Mouse (Mus musculus) kidney, adult 2 months (tissue): ENCODE results near the gene Acad8. TPM values are rescaled to one million over a fixed set of nuclear protein-coding genes. Genes with fewer than 3 reads are reported as not detected.

Experiments used
- DNase-seq: peaks from one replicate; pipeline ENCODE4 v3.0.0; 2021
- H3K27ac ChIP-seq: fragments of 200-500 bp; 2 replicates; pipeline ENCODE4 v1.5.1; 2012; ENCODE audit warnings: low read depth, low read length, control low read depth, inconsistent platforms; ENCODE audit not compliant: insufficient read depth
- H3K27me3 ChIP-seq: fragments of 200-500 bp; replicated peaks from 2 replicates; pipeline ENCODE4 v1.6.1; 2012; ENCODE audit warnings: mild to moderate bottlenecking, moderate library complexity, low read length, inconsistent platforms; ENCODE audit not compliant: control insufficient read depth, insufficient read depth
- H3K36me3 ChIP-seq: fragments of 200-500 bp; 2 replicates; pipeline ENCODE4 v1.6.1; 2012; ENCODE audit warnings: mild to moderate bottlenecking, moderate library complexity, low read length, inconsistent platforms; ENCODE audit not compliant: control insufficient read depth, insufficient read depth
- H3K4me1 ChIP-seq: fragments of 200-500 bp; 2 replicates; pipeline ENCODE4 v1.6.1; 2011; ENCODE audit warnings: low read length; ENCODE audit not compliant: control insufficient read depth, insufficient read depth
- H3K4me3 ChIP-seq: fragments of 200-500 bp; 2 replicates; pipeline ENCODE4 v1.5.1; 2011; ENCODE audit warnings: mild to moderate bottlenecking, low read depth, low read length, control low read depth; ENCODE audit not compliant: insufficient read depth
- CTCF ChIP-seq: fragments of 200-500 bp; conservative IDR thresholded peaks from 2 replicates; pipeline ENCODE4 v1.5.1; 2011; ENCODE audit warnings: low read depth, mild to moderate bottlenecking, control low read depth, low read length, moderate library complexity, mixed read lengths; ENCODE audit not compliant: insufficient read depth, insufficient read length
- POLR2A ChIP-seq: fragments of 200-500 bp; IDR thresholded peaks from one replicate; pipeline ENCODE4 v1.6.1; 2011; ENCODE audit warnings: low read depth, low read length, control low read depth
- WGBS: fragments of 180-500 bp; shearing (Covaris S2); methylation state at CpG from one replicate; pipeline ENCODE4 v1.1.7; 2018; 5-methylcytosine and 5-hydroxymethylcytosine counted together
- polyA plus RNA-seq: library from polyadenylated mRNA; depleted of rRNA; stranded (reverse); fragments of >200 nt; gene quantifications from 2 replicates; pipeline ENCODE4 v1.2.3, GENCODE M21; 2012

Acad8 gene
- polyA plus RNA-seq, 1 experiment: 57.0 TPM

DNA sequence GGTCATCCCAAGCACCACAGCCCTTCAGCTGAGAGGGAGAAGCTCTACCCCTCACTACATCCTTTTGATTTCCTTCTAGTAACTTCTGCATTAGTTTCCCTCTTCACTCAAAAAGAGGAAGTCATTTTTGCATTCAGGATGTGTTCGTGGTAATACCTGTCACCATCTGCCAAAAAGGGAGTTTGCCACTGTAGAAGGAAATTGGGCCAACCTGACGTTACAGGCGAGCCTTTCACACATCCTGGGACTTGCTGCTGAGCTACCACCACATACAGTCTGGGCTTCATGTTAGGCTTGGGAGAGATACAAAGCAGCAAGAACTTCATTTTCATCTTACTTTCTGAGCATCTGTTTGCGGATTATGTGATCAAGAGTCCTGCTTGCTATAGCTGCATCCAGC lies 24.3 kb upstream of the Acad8 start:
- peaks cover 6% of the 10 kb centered on the region; the same call in 1 of the 2 replicates for H3K4me1 ChIP-seq
- no peak overlapping the region for H3K4me3 ChIP-seq
- H3K27ac ChIP-seq: no peak overlapping the region
- WGBS: 74% methylated on average over 4 of the region's 4 CpGs
- DNase-seq: no peak
- TF ChIP-seq POLR2A (no peak), CTCF (no peak)
- H3K27me3 ChIP-seq: no peaks in the 10 kb centered on the region
- H3K36me3 ChIP-seq: no peaks in the 10 kb centered on the region; the same call in 1 of the 2 replicates

GRCm38 (mm10) chr9:27018961-27019360 lies 19.6 kb upstream of the Acad8 start:
- Histone ChIP-seq H3K36me3 (no peaks in the 10 kb centered on the region; the same call in none of the 2 replicates), H3K27me3 (no peaks in the 10 kb centered on the region), H3K4me3 (no peak overlapping the region), H3K27ac (no peak overlapping the region), H3K4me1 (no peaks in the 10 kb centered on the region)
- DNase-seq: no peak
- TF ChIP-seq CTCF (no peak), POLR2A (no peak)
- 94% methylated on average over 10 of the region's 10 CpGs for WGBS

DNA sequence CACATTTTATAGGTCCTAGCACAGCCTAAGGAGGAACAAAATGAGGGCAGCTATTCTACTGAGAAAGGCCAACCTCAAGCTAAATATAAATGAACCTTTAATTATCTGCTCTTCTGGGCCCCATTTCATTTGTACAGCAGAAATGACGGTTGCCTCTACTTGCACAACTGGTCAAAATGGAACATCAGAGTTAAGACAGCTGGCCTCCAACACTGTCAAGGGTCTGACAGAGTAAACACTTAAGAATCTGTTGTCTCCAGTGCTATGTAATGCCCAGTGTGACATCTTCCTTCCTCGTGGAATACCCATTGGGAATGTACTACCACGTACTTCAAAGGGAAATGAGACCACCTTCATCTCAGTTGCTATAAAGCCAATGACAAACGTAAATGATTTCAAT lies 12.2 kb upstream of the Acad8 start:
- Histone ChIP-seq H3K27me3 (no peaks in the 10 kb centered on the region), H3K4me1 (no peaks in the 10 kb centered on the region), H3K4me3 (no peak overlapping the region), H3K36me3 (no peaks in the 10 kb centered on the region; the same call in none of the 2 replicates), H3K27ac (no peak overlapping the region)
- no peak for DNase-seq
- WGBS: 92% methylated on average over 4 of the region's 4 CpGs
- no peak for TF ChIP-seq CTCF
- no peak for TF ChIP-seq POLR2A

DNA sequence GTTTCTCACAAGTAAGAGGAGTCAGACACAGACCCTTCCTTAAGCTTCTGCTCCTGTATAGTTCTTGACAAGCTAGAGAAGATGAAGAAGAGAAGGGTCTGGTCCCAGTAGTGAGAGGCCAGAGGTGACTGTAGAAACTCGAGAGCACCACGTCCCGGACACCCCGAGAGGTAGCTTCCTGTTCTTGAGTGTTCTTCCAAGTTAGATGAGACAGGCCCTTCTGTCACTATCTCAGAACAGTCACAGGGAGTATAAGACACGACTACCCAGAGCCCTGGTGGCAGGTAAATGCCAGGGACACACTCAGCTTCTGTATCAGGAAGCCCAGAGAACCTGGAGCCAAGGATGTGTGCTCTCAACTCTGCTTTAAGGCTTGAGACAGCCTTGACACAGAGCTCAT lies 9.9 kb upstream of the Acad8 start:
- H3K36me3 ChIP-seq: peaks cover 3% of the 10 kb centered on the region; the same call in 1 of the 2 replicates

GRCm38 (mm10) chr9:27006866-27007265 lies 7.5 kb upstream of the Acad8 start:
- WGBS: 92% methylated on average over 5 of the region's 5 CpGs
- TF ChIP-seq CTCF (no peak), POLR2A (no peak)
- no peaks in the 10 kb centered on the region for H3K4me1 ChIP-seq
- no peak for DNase-seq
- peaks cover 5% of the 10 kb centered on the region for H3K36me3 ChIP-seq
- no peak overlapping the region for H3K27ac ChIP-seq
- no peak overlapping the region for H3K4me3 ChIP-seq
- no peaks in the 10 kb centered on the region for H3K27me3 ChIP-seq

More for the DNA sequence above, 9.9 kb upstream of the Acad8 start:
- Histone ChIP-seq H3K27me3 (no peaks in the 10 kb centered on the region), H3K4me1 (no peaks in the 10 kb centered on the region), H3K4me3 (no peak overlapping the region), H3K27ac (no peak overlapping the region)
- WGBS: 76% methylated on average over 5 of the region's 5 CpGs
- TF ChIP-seq POLR2A: no peak
- no peak for TF ChIP-seq CTCF
- no peak for DNase-seq

- Histone ChIP-seq H3K4me3 (no peak overlapping the region), H3K4me1 (no peaks in the 10 kb centered on the region), H3K27me3 (no peaks in the 10 kb centered on the region), H3K36me3 (peaks cover 5% of the 10 kb centered on the region), H3K27ac (no peak overlapping the region)
- 82% methylated on average over 1 of the region's 1 CpGs for WGBS
- TF ChIP-seq CTCF (no peak), POLR2A (no peak)
- DNase-seq: no peak
These were observed 6.6 kb upstream of the Acad8 start for GRCm38 (mm10) chr9:27005933-27006332.

DNA sequence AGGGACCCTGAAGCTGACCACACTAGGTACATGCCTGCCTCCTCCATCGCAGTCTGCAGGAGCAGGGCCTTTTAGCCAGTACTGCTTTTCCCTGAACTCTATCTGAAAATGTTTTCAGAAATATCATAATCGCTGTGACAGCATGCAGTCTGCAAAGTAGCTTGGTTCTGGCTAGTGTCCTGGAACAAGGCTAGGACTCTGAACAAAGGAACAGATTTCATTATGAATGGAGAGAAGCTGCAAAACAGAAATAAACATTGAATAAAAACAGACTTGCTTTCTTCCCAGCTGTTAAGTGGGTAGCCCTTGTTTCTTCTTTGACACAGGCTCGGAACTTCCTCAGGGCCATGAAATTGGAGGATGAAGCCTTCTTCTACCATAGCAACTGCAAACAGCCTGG lies 5.9 kb upstream of the Acad8 start:
- DNase-seq: no peak
- H3K27me3 ChIP-seq: no peaks in the 10 kb centered on the region
- no peak overlapping the region for H3K27ac ChIP-seq
- H3K4me1 ChIP-seq: peaks cover under 1% of the 10 kb centered on the region; the same call in 1 of the 2 replicates
- 93% methylated on average over 3 of the region's 3 CpGs for WGBS
- H3K36me3 ChIP-seq: peaks cover 5% of the 10 kb centered on the region
- no peak for TF ChIP-seq CTCF
- TF ChIP-seq POLR2A: no peak
- no peak overlapping the region for H3K4me3 ChIP-seq

- Histone ChIP-seq H3K4me1 (peaks cover 10% of the 10 kb centered on the region), H3K36me3 (peaks cover 2% of the 10 kb centered on the region; the same call in 1 of the 2 replicates), H3K27me3 (no peaks in the 10 kb centered on the region), H3K27ac (peak overlapping the region; percentile 72), H3K4me3 (peak overlapping the region; percentile 97)
- no peak for DNase-seq
- TF ChIP-seq CTCF (no peak), POLR2A (no peak)
- under 1% methylated on average over 29 of the region's 29 CpGs for WGBS
These were observed 501 bp downstream of the Acad8 start for GRCm38 (mm10) chr9:26998669-26999460.
